Mouse (Mus musculus): ENCODE measurements around the gene Rpl39l.
"Not testable (repeated sequence)": the region's sequence is repeated elsewhere in the genome, so short reads cannot be mapped to it uniquely, and the experiment has no call there.

The Rpl39l gene

DNA sequence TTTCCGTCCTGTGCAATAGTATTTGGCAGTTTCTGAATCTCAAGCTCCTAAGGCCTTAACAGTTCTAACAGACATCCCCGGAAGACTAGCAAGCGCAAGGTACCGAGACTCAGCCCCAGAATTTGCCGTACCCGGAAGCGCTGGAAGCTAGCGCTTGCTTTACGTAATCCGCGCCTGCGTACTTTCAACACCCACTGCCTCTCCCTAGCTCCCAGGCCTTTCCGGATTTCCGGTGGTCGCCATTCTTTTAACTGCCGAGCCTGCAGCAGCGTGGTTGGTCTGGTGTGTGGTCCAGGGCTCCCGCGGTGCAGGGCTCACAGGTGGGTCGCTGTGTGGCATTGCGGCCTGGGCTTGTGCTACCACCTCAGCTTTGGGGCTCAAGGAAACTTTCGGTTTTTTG, at the start of gene Rpl39l:
TSS of gene Rpl39l (plus strand) at position 222 of the 400 bp plus-strand sequence.
- DNase-seq (ENCODE audit: low read depth, low spot score), result no peak

DNA sequence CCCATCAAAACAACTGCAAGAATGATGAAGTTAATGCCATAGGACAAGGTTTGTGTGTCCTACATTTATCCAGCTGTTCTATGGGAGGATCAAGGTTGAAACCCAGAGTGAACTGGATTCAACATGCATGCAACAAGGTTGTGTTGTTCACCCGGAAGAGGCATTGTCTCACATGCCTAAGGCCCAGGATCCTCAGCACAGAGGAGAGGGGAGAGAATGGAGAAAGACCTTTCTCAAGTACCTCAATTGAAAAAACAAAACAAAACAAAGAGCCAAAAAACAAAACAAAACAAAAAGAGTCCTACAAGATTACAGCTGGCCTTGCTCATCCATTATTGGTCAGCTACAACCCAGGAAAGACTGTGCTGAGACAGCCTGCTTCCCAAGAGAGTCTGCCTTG, 42.4 kb upstream of the Rpl39l start:
- DNase-seq (ENCODE audit: low read depth, low spot score), result no peak

DNA sequence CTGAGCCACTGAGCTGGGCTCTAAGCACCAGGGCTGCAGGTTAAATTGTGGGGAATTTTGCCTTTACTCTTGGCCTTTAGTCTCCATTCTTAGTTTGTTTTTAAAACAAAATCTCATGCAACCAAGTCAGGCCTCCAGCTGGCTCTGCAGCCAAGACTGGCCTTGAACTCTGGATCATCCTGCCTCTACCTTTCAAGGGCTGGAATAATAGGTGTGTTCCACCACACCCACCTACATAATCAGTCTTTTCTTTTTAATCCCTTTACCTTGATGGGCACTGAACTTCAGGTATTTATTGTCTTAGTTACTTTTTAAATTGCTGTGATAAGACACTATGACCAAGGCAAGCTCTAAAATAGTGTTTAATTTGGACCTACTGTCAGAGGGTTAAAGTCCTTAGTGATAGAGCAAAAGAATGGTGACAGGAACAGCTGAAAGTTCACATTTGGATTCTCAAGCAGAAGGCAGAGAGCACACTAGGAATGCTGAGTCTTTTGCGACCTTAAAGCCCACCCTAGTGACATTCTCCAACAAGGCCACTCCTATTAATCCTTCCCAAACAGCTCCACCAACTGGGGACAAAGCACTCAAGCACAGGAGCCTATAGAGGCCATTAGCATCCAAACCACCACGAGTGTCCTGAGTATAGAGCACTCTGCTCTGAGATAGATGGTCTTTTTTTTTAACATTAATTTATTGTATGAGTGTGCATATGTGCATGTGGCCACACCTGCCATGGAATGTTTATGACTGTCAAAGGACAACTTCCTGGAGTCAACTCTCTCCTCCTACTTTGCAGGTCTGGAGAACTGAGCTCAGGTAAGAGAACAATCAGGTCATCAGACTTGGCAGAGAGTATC, 40.7 kb upstream of the Rpl39l start:
- DNase-seq (ENCODE audit: low read depth, low spot score), result no peak

DNA sequence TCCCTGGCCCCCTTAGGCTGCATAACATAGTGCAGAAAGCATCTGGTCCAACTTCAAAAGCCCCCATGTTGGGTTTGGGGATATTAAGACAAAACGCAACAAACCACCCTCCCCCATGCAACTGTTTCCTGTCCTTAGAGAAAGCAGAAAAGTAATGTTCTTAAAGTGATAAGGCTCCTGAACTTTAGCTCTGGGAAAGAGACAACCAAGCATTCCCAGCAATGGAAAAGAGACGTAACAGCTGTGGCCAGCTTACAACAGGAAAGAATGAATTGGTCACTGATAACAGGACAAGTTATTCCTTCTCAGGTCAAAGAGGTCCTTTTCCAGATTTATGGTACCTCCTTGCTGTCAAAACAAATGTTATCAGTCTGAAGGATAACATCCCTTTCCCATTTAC, 26.9 kb upstream of the Rpl39l start:
- DNase-seq (ENCODE audit: low read depth, low spot score), result no peak

DNA sequence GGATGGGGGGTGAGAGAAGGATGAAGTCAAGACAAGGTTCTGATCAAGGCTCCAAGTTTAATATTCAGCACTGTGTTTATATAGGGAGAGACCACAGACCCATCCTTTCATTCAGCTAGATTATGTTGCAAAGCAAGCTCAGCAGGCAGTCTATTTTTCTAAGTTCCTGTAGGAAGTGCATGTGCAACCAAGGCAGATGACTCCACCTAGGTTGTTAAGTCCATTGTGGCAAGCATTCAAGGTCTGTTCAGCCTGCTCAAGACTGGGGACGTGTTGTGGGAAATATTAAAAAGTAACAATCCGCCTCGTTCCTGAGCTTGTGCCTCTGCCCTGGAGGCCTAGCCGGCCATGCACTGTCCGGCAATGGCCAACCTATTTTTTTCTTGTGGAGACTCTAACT, 22.6 kb upstream of the Rpl39l start:
- no peak for DNase-seq (ENCODE audit: low read depth, low spot score)

DNA sequence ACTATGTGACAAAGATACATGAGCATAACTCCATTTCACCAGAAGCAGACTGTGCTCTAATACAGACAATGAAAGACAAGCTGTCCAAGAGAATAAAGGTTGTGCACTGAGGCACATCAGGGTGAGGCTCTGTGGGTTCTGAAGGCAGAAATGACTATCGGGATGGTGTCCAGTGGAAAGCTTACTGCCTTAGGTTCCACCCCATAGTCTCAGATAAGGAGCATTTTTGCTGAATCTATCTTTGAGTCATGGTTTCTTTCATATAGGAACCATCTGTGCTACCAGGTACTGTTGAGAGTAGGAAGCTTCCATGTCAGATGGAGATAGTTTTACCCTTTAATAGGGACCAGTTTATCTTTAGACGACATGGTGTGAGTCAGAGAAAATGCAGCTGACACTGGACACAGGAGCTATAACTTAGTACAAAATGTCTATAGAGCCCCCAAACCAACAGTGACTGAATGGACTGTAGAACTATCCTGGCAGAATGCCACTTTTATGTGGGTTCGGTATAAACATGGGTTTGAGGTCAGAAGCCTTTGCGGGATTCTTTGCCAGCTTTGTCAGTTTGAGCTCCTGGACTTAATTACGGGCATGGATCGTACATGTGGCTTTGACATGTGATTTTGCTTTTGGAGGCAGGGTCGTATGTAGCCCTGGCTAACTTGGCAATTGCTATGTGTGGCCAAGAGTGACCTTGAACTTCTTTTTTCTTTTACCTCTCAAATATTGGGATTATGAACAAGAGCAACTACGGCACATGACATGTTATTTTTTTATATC, 712 bp upstream of the Rpl39l start:
- no peak for DNase-seq (ENCODE audit: low read depth, low spot score)

DNA sequence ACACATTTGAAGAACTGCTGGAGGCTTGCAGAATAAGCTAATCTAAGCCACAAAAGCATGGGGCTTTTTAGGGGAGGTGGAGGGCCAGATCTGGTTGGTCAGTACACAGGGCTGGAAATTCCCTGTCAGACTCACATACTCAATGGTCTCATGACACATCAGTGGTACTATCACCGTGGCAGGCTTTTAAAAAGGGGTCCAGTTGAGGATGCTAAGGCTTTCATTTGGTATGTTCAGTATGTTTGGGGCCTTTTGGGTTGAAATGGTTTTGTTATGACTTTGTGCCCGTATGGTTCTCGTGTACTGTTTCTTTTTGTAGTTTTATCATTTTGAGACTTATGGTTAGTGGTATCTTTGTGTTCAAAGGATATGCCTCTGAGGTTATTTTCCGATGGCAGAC, 1.2 kb downstream of the Rpl39l start:
- no peak for DNase-seq (ENCODE audit: low read depth, low spot score)

DNA sequence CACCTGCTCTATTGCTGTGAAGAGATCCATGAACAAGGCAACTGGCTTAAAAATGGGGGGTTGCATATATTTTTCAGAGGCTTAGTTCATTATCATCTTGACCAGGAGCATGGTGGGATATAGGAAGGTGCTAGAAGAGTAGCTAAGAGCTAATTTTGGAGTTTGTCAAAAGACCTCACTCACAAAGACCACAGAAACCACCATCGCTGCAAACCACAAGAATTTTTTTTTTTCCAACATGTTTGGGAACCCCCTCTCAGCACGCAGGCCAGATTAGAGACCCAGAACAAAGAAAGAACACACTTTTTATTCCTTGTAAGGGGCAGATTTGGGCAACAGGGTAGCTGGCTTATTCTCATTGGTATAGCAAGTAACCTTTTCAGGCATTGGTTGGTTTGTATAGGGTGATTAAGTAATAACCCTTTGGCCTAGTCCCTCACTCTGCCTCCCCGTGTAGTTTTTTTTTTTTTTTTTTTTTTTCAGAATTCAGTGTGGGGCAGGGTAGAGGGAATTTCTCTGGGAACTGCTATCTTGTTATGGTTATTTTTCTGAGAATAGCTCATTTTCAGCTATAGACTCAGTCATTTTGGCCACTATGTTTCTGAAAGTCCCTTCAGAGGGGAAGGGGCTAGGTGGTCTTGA, 2.3 kb downstream of the Rpl39l start:
- DNase-seq (ENCODE audit: low read depth, low spot score), result no peak

DNA sequence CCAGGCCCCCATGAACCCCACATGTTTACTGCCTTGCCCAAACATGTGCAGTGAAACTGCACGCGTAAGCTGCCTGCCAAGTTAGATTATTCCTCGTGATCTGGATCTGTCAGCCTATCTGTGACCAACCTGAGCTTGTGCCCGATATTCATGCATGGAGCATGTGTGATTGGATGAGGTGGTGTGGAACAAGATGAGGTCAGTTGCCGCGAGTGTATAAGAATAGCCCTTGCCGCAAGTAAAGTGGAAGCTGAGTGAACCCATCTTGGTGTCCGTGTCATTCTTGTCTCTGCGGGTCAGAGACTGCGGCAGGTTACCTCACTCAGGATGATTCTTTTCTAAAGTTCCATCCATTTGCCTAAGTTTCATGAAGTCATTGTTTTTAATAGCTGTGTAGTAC, 17.4 kb downstream of the Rpl39l start:
- DNase-seq (ENCODE audit: low read depth, low spot score), result not testable (repeated sequence)

DNA sequence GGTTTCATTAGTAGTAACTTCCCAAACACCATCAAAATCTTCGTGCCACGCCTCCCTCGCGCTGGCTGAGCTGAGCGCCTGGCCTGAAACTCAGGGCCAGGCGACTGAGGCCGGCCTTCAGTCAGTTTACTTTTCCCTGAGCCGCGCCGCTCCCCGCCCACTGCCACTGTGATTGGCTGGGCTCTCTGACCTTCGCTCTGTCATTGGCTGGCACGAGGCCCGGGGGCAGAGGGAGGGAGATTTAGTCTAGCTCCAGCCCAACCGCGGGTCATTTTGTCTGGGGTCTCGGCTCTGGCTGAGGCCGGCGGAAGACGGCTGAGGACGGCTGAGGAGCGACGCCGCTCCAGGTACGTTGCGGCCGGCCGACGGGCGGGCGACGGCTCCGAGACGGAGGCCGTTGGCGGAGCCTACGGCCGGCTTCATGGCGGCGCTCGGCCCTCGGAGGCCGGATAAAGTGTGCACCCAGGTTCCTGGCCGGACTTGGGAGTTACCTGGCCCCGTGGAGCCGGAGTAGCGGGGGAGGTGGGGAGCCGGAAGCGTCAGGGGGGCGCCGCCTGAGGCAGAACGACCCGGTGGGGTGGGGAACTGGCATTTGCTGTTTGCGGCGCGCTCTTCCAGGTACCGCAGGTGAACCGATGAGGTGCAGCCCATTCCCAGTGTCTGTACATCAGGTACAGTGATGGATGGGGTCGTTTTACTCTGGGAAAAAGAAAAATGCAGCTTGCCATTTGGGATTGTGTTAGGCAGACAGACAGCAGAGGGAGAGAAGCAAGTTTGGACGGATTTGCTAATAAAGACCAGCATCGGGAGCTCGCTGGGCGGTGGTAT, 22.9 kb downstream of the Rpl39l start, which contains the start of gene Atf7ip2:
TSS of gene Atf7ip2 (plus strand) at position 34 of the 828 bp plus-strand sequence.
- DNase-seq (ENCODE audit: low read depth, low spot score), result peak; percentile 92

DNA sequence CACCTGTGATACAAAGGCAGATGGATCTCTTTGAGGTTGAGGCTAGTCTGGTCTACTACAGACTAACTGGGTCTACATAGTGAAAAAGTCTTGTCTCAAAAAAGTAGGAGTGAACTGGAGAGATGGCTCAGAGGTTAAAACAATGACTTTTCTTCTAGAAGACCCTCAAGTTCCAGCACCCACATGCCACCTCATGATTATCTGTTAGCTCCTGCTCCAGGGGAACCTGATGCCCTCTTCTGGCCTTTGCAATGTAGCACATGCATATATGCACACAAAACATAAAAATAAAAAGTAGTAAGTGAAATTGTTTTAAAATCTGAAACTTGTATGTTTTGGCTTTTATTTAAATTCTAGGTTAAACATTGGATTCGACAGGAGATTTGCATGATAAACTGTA, 38.8 kb downstream of the Rpl39l start:
- DNase-seq (ENCODE audit: low read depth, low spot score), result no peak

DNA sequence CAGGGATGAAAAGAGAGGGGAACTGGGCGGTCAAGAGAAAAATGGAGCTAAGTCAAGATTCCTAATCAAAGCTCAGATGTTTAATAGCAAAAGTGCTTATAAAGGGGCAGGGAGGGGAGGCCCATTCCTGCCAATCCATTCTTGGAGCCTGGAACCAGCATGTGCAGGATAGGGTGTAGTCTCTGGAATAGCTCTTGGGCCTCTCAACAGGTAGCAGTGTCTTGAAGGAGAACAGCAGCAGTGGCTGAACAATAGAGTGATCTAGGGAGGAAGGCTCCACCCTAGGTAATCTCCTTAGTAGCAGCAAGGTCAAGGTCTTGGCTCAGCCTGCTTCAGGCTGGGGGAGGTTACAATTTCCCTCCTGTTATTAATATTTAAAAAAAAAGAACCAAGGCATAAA, 46.3 kb downstream of the Rpl39l start:
- DNase-seq (ENCODE audit: low read depth, low spot score), result not testable (repeated sequence)

DNA sequence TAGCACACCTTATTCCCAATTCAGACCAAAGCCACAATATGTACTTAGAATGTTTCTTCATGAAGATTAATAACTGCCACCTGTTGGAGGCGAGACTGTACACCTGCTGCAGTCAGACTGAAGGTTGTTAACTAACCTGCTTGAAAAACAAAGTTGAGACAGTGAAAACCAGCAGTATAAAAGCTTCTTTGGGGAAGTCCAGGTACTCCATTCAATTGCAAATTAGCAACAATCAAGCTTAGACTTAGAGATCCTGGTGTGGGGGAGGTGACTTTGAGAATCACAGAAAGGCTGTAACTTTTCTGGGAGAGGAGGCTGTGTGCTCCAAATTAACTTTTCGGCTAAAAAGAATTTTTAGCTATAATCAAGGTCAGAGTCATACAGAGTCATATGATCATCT, 47.0 kb downstream of the Rpl39l start:
- not testable (repeated sequence) for DNase-seq (ENCODE audit: low read depth, low spot score)

Measured in forelimb bud, embryonic 11.5 days (tissue).